Comparison of ENCODE assay signal across 8 mouse cellular contexts in genomic region chr7:30289714-30290399, GRCm38 (mm10). TPM values are rescaled to one million over a fixed set of nuclear protein-coding genes. Genes with fewer than 3 reads are reported as not detected.
A peak's percentile ranks its signal among the peaks of the same experiment; 100 is the strongest.
DNase-seq lines count a peak whose midpoint lies in the region; ATAC-seq lines count a peak whose summit lies in the region.
"Had no signal": no experiment of that assay in that cellular context is flagged by ENCODE, and none has a peak within 500 bp of the region (broad histone marks: within the 10 kb centered on the region; RNA-seq: fewer than 3 reads in every experiment).

No protein-coding gene starts in this region.

- no peak overlapping the region for H3K27ac ChIP-seq in embryonic facial prominence, embryonic 13.5 days
- H3K27ac ChIP-seq in midbrain, embryonic 12.5 days (replicated peaks): 0 out of 2 replicates have a peak overlapping the region, but pooled peaks have one; percentile 20
- H3K27ac ChIP-seq: liver, embryonic 14.5 days had no signal

- peak; percentile 21 to 41 for DNase-seq in kidney, postnatal 4 days
- no peak for DNase-seq in kidney, adult 8-10 months
- DNase-seq in cerebellum, adult 9-11 months: peak; percentile 48
- DNase-seq in frontal cortex, postnatal 36 days (ENCODE audit: low spot score in 2 of 2): no peak
- DNase-seq in yolk sac, embryonic 10.5 days (ENCODE audit: low spot score): no peak

- peak overlapping the region; percentile 17; the same call in 1 of the 2 replicates for H3K9ac ChIP-seq in embryonic facial prominence, embryonic 13.5 days
- no peak overlapping the region for H3K9ac ChIP-seq in midbrain, embryonic 12.5 days (replicated peaks)
- H3K9ac ChIP-seq: liver, embryonic 14.5 days had no signal

- H3K4me3 ChIP-seq in embryonic facial prominence, embryonic 13.5 days: no peak overlapping the region
- H3K4me3 ChIP-seq in midbrain, embryonic 12.5 days: no peak overlapping the region

- 0 out of 2 replicates have a peak, but pooled peaks cover 3% of the 10 kb centered on the region for H3K27me3 ChIP-seq in embryonic facial prominence, embryonic 13.5 days
- H3K27me3 ChIP-seq in midbrain, embryonic 12.5 days: peaks cover 10% of the 10 kb centered on the region

- no peaks in the 10 kb centered on the region for H3K9me3 ChIP-seq in embryonic facial prominence, embryonic 13.5 days
- H3K9me3 ChIP-seq in midbrain, embryonic 12.5 days: no peaks in the 10 kb centered on the region

- H3K36me3 ChIP-seq in embryonic facial prominence, embryonic 13.5 days: peaks cover 14% of the 10 kb centered on the region
- H3K36me3 ChIP-seq in midbrain, embryonic 12.5 days: peaks cover 16% of the 10 kb centered on the region

- H3K4me1 ChIP-seq in embryonic facial prominence, embryonic 13.5 days: peaks cover 18% of the 10 kb centered on the region
- H3K4me1 ChIP-seq in midbrain, embryonic 12.5 days: peaks cover 37% of the 10 kb centered on the region

- no peak overlapping the region for H3K4me2 ChIP-seq in embryonic facial prominence, embryonic 13.5 days
- no peak overlapping the region for H3K4me2 ChIP-seq in midbrain, embryonic 12.5 days (replicated peaks)

- WGBS in embryonic facial prominence, embryonic 13.5 days: 38% methylated on average over 10 of the region's 10 CpGs
- WGBS in midbrain, embryonic 12.5 days: 47% methylated on average over 10 of the region's 10 CpGs

- no peak for ATAC-seq in embryonic facial prominence, embryonic 13.5 days (ENCODE audit: insufficient number of reproducible peaks, insufficient read depth, low FRiP score, low TSS enrichment, low read depth)
- peak; percentile 41 for ATAC-seq in midbrain, embryonic 12.5 days (ENCODE audit: low FRiP score, low read depth)

RNA-seq across cellular contexts. Expression of gene Clip3, which starts 1.7 kb away (rescaled TPM):
- polyA plus RNA-seq in embryonic facial prominence, embryonic 13.5 days (2015; fragmentation: Nextera tagmentation; extraction: Ambion mirVana): 60.7 and 61.0 TPM in 2 replicates
- polyA plus RNA-seq in midbrain, embryonic 12.5 days (2016; fragmentation: Nextera tagmentation; extraction: Ambion mirVana): 76.3 and 88.6 TPM in 2 replicates

RNA-seq across cellular contexts. Expression of gene Wdr62, which starts 9.6 kb away (rescaled TPM):
- 6.4 and 8.3 TPM in 2 replicates for polyA plus RNA-seq in embryonic facial prominence, embryonic 13.5 days (2015; fragmentation: Nextera tagmentation; extraction: Ambion mirVana)
- 11.3 and 13.4 TPM in 2 replicates for polyA plus RNA-seq in midbrain, embryonic 12.5 days (2016; fragmentation: Nextera tagmentation; extraction: Ambion mirVana)

RNA-seq across cellular contexts. Expression of gene Thap8, which starts 10.0 kb away (rescaled TPM):
- 0.15 and 0.59 TPM in 2 replicates for polyA plus RNA-seq in embryonic facial prominence, embryonic 13.5 days (2015; fragmentation: Nextera tagmentation; extraction: Ambion mirVana)
- polyA plus RNA-seq in midbrain, embryonic 12.5 days (2016; fragmentation: Nextera tagmentation; extraction: Ambion mirVana): 0.48 and 0.66 TPM in 2 replicates

RNA-seq across cellular contexts. Expression of gene Alkbh6, which starts 18.7 kb away (rescaled TPM):
- polyA plus RNA-seq in embryonic facial prominence, embryonic 13.5 days (2015; fragmentation: Nextera tagmentation; extraction: Ambion mirVana): 91.8 and 104 TPM in 2 replicates
- polyA plus RNA-seq in midbrain, embryonic 12.5 days (2016; fragmentation: Nextera tagmentation; extraction: Ambion mirVana): 86.9 and 92.9 TPM in 2 replicates

RNA-seq across cellular contexts. Expression of gene Syne4, which starts 24.8 kb away (rescaled TPM):
- polyA plus RNA-seq in embryonic facial prominence, embryonic 13.5 days (2015; fragmentation: Nextera tagmentation; extraction: Ambion mirVana): 54.6 and 59.4 TPM in 2 replicates
- 17.5 and 19.0 TPM in 2 replicates for polyA plus RNA-seq in midbrain, embryonic 12.5 days (2016; fragmentation: Nextera tagmentation; extraction: Ambion mirVana)

Comparison
In these comparisons a context has a peak if more than half of its experiments do, and no peak if none do; other contexts are left out.
1. DNase-seq: peak in kidney, postnatal 4 days (2 of 2) and cerebellum, adult 9-11 months (single experiment); none in kidney, adult 8-10 months (0 of 2), frontal cortex, postnatal 36 days (0 of 2) and yolk sac, embryonic 10.5 days (single experiment).